Mouse (Mus musculus) cerebellum, adult 2 months (tissue): ENCODE results near the gene Stard3. TPM values are rescaled to one million over a fixed set of nuclear protein-coding genes. Genes with fewer than 3 reads are reported as not detected.
A peak's percentile ranks its signal among the peaks of the same experiment; 100 is the strongest.

ENCODE experiments used
- DNase-seq, 2 experiments: peaks; one replicate each; pipeline ENCODE4 v3.0.0; 2021
- H3K27ac ChIP-seq: fragments of 200-500 bp; 2 replicates; pipeline ENCODE4 v1.5.1; 2012; ENCODE audit warnings: low read length, control low read depth, inconsistent platforms; ENCODE audit not compliant: insufficient read depth
- H3K27me3 ChIP-seq: fragments of 200-500 bp; 2 replicates; pipeline ENCODE4 v1.6.1; 2012; ENCODE audit warnings: inconsistent platforms, mild to moderate bottlenecking, low read length, moderate library complexity; ENCODE audit not compliant: control insufficient read depth, insufficient read depth
- H3K4me1 ChIP-seq: fragments of 200-500 bp; 2 replicates; pipeline ENCODE4 v1.6.1; 2011; ENCODE audit warnings: low read length; ENCODE audit not compliant: control insufficient read depth, insufficient read depth
- H3K4me3 ChIP-seq: fragments of 200-500 bp; replicated peaks from 2 replicates; pipeline ENCODE3; 2011; ENCODE audit warnings: mild to moderate bottlenecking, low read depth, low read length, control low read depth; ENCODE audit not compliant: insufficient read depth
- CTCF ChIP-seq: fragments of 200-500 bp; IDR thresholded peaks from 2 replicates; pipeline ENCODE4 v1.5.1; 2011; ENCODE audit warnings: low read depth, mild to moderate bottlenecking, control low read depth, low read length, moderate library complexity, borderline replicate concordance; ENCODE audit not compliant: insufficient read depth
- POLR2A ChIP-seq: fragments of 200-500 bp; IDR thresholded peaks from 2 replicates; pipeline ENCODE4 v1.6.1; 2011; ENCODE audit warnings: low read length, control low read depth, borderline replicate concordance; ENCODE audit not compliant: insufficient read depth
- WGBS: fragments of 180-500 bp; shearing (Covaris S2); methylation state at CpG from one replicate; pipeline ENCODE4 v1.1.7; 2018; 5-methylcytosine and 5-hydroxymethylcytosine counted together
- polyA plus RNA-seq: library from polyadenylated mRNA; depleted of rRNA; stranded (reverse); fragments of >200 nt; gene quantifications from 2 replicates; pipeline ENCODE4 v1.2.3, GENCODE M21; 2012

Gene Stard3
- polyA plus RNA-seq, 1 experiment: 53.5 TPM

GRCm38 (mm10) chr11:98385638-98386585 is 27.7 kb downstream of the Stard3 start, which contains the start of gene Pnmt:
TSS of gene Pnmt (plus strand) at chr11:98386450.
- no peak within 1 kb of the TSS for H3K27ac ChIP-seq
- no peak for TF ChIP-seq POLR2A
- no peak for TF ChIP-seq CTCF
- peaks cover 34% of the 10 kb centered on the region for H3K4me1 ChIP-seq
- no peaks in the 10 kb centered on the region for H3K27me3 ChIP-seq
- 75% methylated on average over 25 of the region's 25 CpGs for WGBS
- no peak within 1 kb of the TSS for H3K4me3 ChIP-seq
- no peak for DNase-seq

- no peak for DNase-seq
- H3K27ac ChIP-seq: no peak overlapping the region
- 54% methylated on average over 24 of the region's 24 CpGs for WGBS
- no peak for TF ChIP-seq CTCF
- TF ChIP-seq POLR2A: no peak
- H3K4me3 ChIP-seq: no peak overlapping the region
- peaks cover 34% of the 10 kb centered on the region for H3K4me1 ChIP-seq
- H3K27me3 ChIP-seq: no peaks in the 10 kb centered on the region
Measured at GRCm38 (mm10) chr11:98386596-98386995, 28.4 kb downstream of the Stard3 start.

GRCm38 (mm10) chr11:98387056-98387577 is 28.9 kb downstream of the Stard3 start:
- no peaks in the 10 kb centered on the region for H3K27me3 ChIP-seq
- H3K27ac ChIP-seq: no peak overlapping the region
- TF ChIP-seq CTCF: no peak
- no peak for TF ChIP-seq POLR2A
- WGBS: 67% methylated on average over 14 of the region's 14 CpGs
- no peak overlapping the region for H3K4me3 ChIP-seq
- H3K4me1 ChIP-seq: peaks cover 34% of the 10 kb centered on the region
- no peak for DNase-seq

GRCm38 (mm10) chr11:98388282-98388681 is 30.1 kb downstream of the Stard3 start:
- Histone ChIP-seq H3K4me3 (no peak overlapping the region), H3K27me3 (no peaks in the 10 kb centered on the region), H3K4me1 (peaks cover 29% of the 10 kb centered on the region), H3K27ac (no peak overlapping the region)
- 57% methylated on average over 10 of the region's 10 CpGs for WGBS
- DNase-seq: no peak
- no peak for TF ChIP-seq POLR2A
- no peak for TF ChIP-seq CTCF

GRCm38 (mm10) chr11:98389221-98389780 is 31.1 kb downstream of the Stard3 start:
- no peaks in the 10 kb centered on the region for H3K27me3 ChIP-seq
- peaks cover 23% of the 10 kb centered on the region for H3K4me1 ChIP-seq
- H3K4me3 ChIP-seq: no peak overlapping the region
- WGBS: 35% methylated on average over 9 of the region's 9 CpGs
- no peak overlapping the region for H3K27ac ChIP-seq
- DNase-seq: peak; percentile 52 to 62
- no peak for TF ChIP-seq POLR2A
- peak; percentile 71 for TF ChIP-seq CTCF

- Histone ChIP-seq H3K4me1 (peaks cover 15% of the 10 kb centered on the region), H3K27me3 (no peaks in the 10 kb centered on the region), H3K27ac (no peak overlapping the region), H3K4me3 (no peak overlapping the region)
- TF ChIP-seq POLR2A (no peak), CTCF (no peak)
- WGBS: 73% methylated on average over 12 of the region's 12 CpGs
- no peak for DNase-seq
Measured at GRCm38 (mm10) chr11:98390141-98390540, 32.0 kb downstream of the Stard3 start.

GRCm38 (mm10) chr11:98392034-98392433 is 33.9 kb downstream of the Stard3 start:
- WGBS: 36% methylated on average over 8 of the region's 8 CpGs
- DNase-seq: no peak
- peaks cover 8% of the 10 kb centered on the region for H3K4me1 ChIP-seq
- TF ChIP-seq POLR2A (no peak), CTCF (no peak)
- H3K27me3 ChIP-seq: no peaks in the 10 kb centered on the region
- no peak overlapping the region for H3K4me3 ChIP-seq
- no peak overlapping the region for H3K27ac ChIP-seq

GRCm38 (mm10) chr11:98392645-98393044 is 34.5 kb downstream of the Stard3 start:
- H3K27me3 ChIP-seq: no peaks in the 10 kb centered on the region
- WGBS: 84% methylated on average over 4 of the region's 4 CpGs
- no peak for TF ChIP-seq POLR2A
- no peak for TF ChIP-seq CTCF
- H3K27ac ChIP-seq: no peak overlapping the region
- no peak for DNase-seq
- no peak overlapping the region for H3K4me3 ChIP-seq
- peaks cover 8% of the 10 kb centered on the region for H3K4me1 ChIP-seq
